Mouse (Mus musculus) cortical plate, adult 2 months (tissue): ENCODE measurements at regions not wholly inside any gene's neighbourhood (a gene's known extent, or its start where the extent isn't known, plus 50 kb on each side); places are given as distances from the start of the nearest gene placed in this dataset.

ENCODE experiments used
- CTCF ChIP-seq: fragments of 200-500 bp; IDR thresholded peaks from 2 replicates; pipeline ENCODE4 v1.5.1; 2011; ENCODE audit warnings: mild to moderate bottlenecking, control low read depth, low read length; ENCODE audit not compliant: insufficient read depth; ENCODE audit errors: extremely low read depth
- POLR2A ChIP-seq: fragments of 200-500 bp; IDR thresholded peaks from 2 replicates; pipeline ENCODE4 v1.6.1; 2011; ENCODE audit warnings: mild to moderate bottlenecking, low read length, control low read depth; ENCODE audit not compliant: insufficient read depth; ENCODE audit errors: extremely low read depth

- TF ChIP-seq POLR2A, result no peak
- TF ChIP-seq CTCF, result no peak
Measured at GRCm38 (mm10) chr1:88566426-88566825, 56.6 kb upstream of the Glrp1 start.
